In the genomic region with DNA sequence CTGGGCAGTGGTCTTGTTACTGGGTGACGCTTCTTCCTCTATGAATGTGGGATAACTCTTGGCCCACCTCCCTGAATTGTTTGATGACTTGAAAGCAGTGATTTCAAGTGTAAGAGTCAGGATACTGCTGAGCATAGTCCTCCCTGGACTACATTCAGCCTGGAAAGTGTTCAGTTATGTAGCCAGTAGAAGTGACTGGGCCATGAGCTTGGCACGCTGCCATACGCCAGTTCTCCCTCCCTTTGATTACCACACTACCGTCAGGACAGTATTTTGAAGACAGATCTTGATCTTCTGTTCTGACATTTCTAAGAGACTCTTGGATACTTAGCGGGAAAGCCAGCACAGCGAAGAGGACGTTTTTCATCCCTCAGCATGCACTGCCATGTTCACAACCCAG, we compare ENCODE assay signal across 10 mouse cellular contexts. TPM values are rescaled to one million over a fixed set of nuclear protein-coding genes. Genes with fewer than 3 reads are reported as not detected.
A peak's percentile ranks its signal among the peaks of the same experiment; 100 is the strongest.
DNase-seq lines count a peak whose midpoint lies in the region; ATAC-seq and TF ChIP-seq lines count a peak whose summit lies in the region.
"Had no signal": no experiment of that assay in that cellular context is flagged by ENCODE, and none has a peak within 500 bp of the region (broad histone marks: within the 10 kb centered on the region; RNA-seq: fewer than 3 reads in every experiment).

No protein-coding gene starts in this region.

- no peak for TF ChIP-seq CTCF in lung, adult 2 months (IDR thresholded peaks at IDR 0.05; ENCODE audit: insufficient read depth, low read length)

- no peaks in the 10 kb centered on the region for H3K9me3 ChIP-seq in heart, embryonic 15.5 days (replicated peaks)
- H3K9me3 ChIP-seq: hindbrain, embryonic 13.5 days had no signal

- peak; percentile 32 to 46 for DNase-seq in lung, adult 18-20 months
- DNase-seq in lung, adult 2 months, result no peak
- peak; percentile 79 for DNase-seq in adrenal gland, postnatal 14 days
- DNase-seq in lung, postnatal 4 days, result peak; percentile 48 to 77
- DNase-seq in layer of hippocampus, postnatal 25 days (ENCODE audit: extremely low spot score in 1 of 2, low spot score in 1 of 2), result no peak
- DNase-seq in layer of hippocampus, postnatal 14 days (ENCODE audit: low spot score in 2 of 2), result no peak
- DNase-seq: spleen, adult 18-20 months had no signal

- no peaks in the 10 kb centered on the region for H3K36me3 ChIP-seq in heart, embryonic 15.5 days
- H3K36me3 ChIP-seq: hindbrain, embryonic 13.5 days had no signal

- peaks cover 10% of the 10 kb centered on the region for H3K4me1 ChIP-seq in lung, adult 2 months (ENCODE audit: control insufficient read depth, insufficient read depth, low read length)
- peaks cover 32% of the 10 kb centered on the region for H3K4me1 ChIP-seq in heart, embryonic 15.5 days (replicated peaks)
- H3K4me1 ChIP-seq: hindbrain, embryonic 13.5 days had no signal

- no peak overlapping the region for H3K4me3 ChIP-seq in lung, adult 2 months (replicated peaks; ENCODE audit: extremely low read depth, low read depth, low read length)
- no peak overlapping the region for H3K4me3 ChIP-seq in heart, embryonic 15.5 days
- H3K4me3 ChIP-seq: hindbrain, embryonic 13.5 days had no signal

- H3K9ac ChIP-seq in heart, embryonic 15.5 days, result no peak overlapping the region
- H3K9ac ChIP-seq: hindbrain, embryonic 13.5 days had no signal

- H3K27ac ChIP-seq in heart, embryonic 15.5 days, result peak overlapping the region; percentile 45
- H3K27ac ChIP-seq: hindbrain, embryonic 13.5 days had no signal

- 65% methylated on average over 7 of the region's 7 CpGs for WGBS in lung, adult 2 months
- 41% methylated on average over 7 of the region's 7 CpGs for WGBS in heart, embryonic 15.5 days

- no peaks in the 10 kb centered on the region for H3K27me3 ChIP-seq in heart, embryonic 15.5 days
- H3K27me3 ChIP-seq: hindbrain, embryonic 13.5 days had no signal

- no peak for ATAC-seq in heart, embryonic 15.5 days (replicated peaks; ENCODE audit: insufficient number of reproducible peaks, insufficient read depth, low FRiP score, low read depth)

- TF ChIP-seq POLR2A in lung, adult 2 months (IDR thresholded peaks at IDR 0.05; ENCODE audit: borderline replicate concordance, extremely low read depth, low read depth, low read length), result no peak

- H3K4me2 ChIP-seq in heart, embryonic 15.5 days, result no peak overlapping the region
- H3K4me2 ChIP-seq: hindbrain, embryonic 13.5 days had no signal

RNA-seq across cellular contexts. Expression of a gene that starts 40.1 kb away (rescaled TPM):
- polyA plus RNA-seq in lung, adult 2 months (2012; rRNA removed), result 6.7 and 12.2 TPM in 2 replicates
- 56.5 and 65.8 TPM in 2 replicates for total RNA-seq in adrenal gland, postnatal 14 days (2021)
- polyA plus RNA-seq in heart, embryonic 15.5 days (2015; fragmentation: Nextera tagmentation; extraction: Ambion mirVana), result 6.5 and 7.4 TPM in 2 replicates
- total RNA-seq in layer of hippocampus, postnatal 25 days (2021), result 1 to 10 TPM; 6.9 to 7.7 TPM
- total RNA-seq in layer of hippocampus, postnatal 14 days (2021), result 10 to 100 TPM; 12.6 to 13.2 TPM
- total RNA-seq: MEL had no signal

Comparison
In these comparisons a context has a peak if more than half of its experiments do, and no peak if none do; other contexts are left out.
1. DNase-seq: peak in lung, adult 18-20 months (2 of 2), adrenal gland, postnatal 14 days (single experiment) and lung, postnatal 4 days (2 of 2); none in lung, adult 2 months (single experiment), layer of hippocampus, postnatal 25 days (0 of 2) and layer of hippocampus, postnatal 14 days (0 of 2).